Mouse (Mus musculus): ENCODE measurements around the gene Zfp292.

- TF ChIP-seq GATA1 (IDR thresholded peaks at IDR 0.05; ENCODE audit: low read length): no peak
- TF ChIP-seq TAL1 (IDR thresholded peaks at IDR 0.05; ENCODE audit: low read length): no peak
Observed at GRCm38 (mm10) chr4:34900155-34900554, 17.4 kb upstream of the Zfp292 start.

Data from erythroblast, embryonic 14.5 days (primary cell).